Mouse (Mus musculus): ENCODE results near the gene Lgr6. TPM values are rescaled to one million over a fixed set of nuclear protein-coding genes. Genes with fewer than 3 reads are reported as not detected.
A peak's percentile ranks its signal among the peaks of the same experiment; 100 is the strongest.

Lgr6 gene
- polyA plus RNA-seq, 1 experiment from 2014 or later, result 2.3 TPM

- ChIA-PET POLR2A (no interaction called here), CTCF (interaction anchor here (1.2 kb wide), 1 partner anchor 13 kb away, joined by 3 read pairs; no protein-coding TSS in a partner anchor)
- in situ Hi-C loops (cut with MboI; ENCODE audit: low pct_unique_long_range_greater_than_20kb), result no loop called here
- no peaks in the 10 kb centered on the region for H3K27me3 ChIP-seq
- ATAC-seq (no peak), DNase-seq (ENCODE audit: low read depth, low spot score) (no peak)
- TF ChIP-seq CTCF (IDR thresholded peaks at IDR 0.05), result no peak
Measured at GRCm38 (mm10) chr1:135003346-135003745, 101.7 kb downstream of the Lgr6 start.

- ATAC-seq (no peak), DNase-seq (ENCODE audit: low read depth, low spot score) (no peak)
- ChIA-PET POLR2A (no interaction called here), CTCF (interaction anchor here (1.4 kb wide), 1 partner anchor 12 kb away, joined by 3 read pairs; no protein-coding TSS in a partner anchor)
- no peaks in the 10 kb centered on the region for H3K27me3 ChIP-seq
- in situ Hi-C loops (cut with MboI; ENCODE audit: low pct_unique_long_range_greater_than_20kb), result no loop called here
- no peak for TF ChIP-seq CTCF (IDR thresholded peaks at IDR 0.05)
Measured at GRCm38 (mm10) chr1:135000527-135000926, 104.5 kb downstream of the Lgr6 start.

GRCm38 (mm10) chr1:134998231-134998630 is 106.8 kb downstream of the Lgr6 start:
- DNase-seq (ENCODE audit: low read depth, low spot score) (no peak), ATAC-seq (no peak)
- ChIA-PET CTCF (no interaction called here), POLR2A (interaction anchor here (0.5 kb wide), 1 partner anchor 262 kb away, joined by 3 read pairs; no protein-coding TSS in a partner anchor)
- TF ChIP-seq CTCF (IDR thresholded peaks at IDR 0.05), result no peak
- no peaks in the 10 kb centered on the region for H3K27me3 ChIP-seq
- in situ Hi-C loops (cut with MboI; ENCODE audit: low pct_unique_long_range_greater_than_20kb), result no loop called here

GRCm38 (mm10) chr1:134997568-134997967 is 107.5 kb downstream of the Lgr6 start:
- in situ Hi-C loops (cut with MboI; ENCODE audit: low pct_unique_long_range_greater_than_20kb), result no loop called here

GRCm38 (mm10) chr1:134996471-134996870 is 108.6 kb downstream of the Lgr6 start:
- POLR2A ChIA-PET, result no interaction called here
- no peaks in the 10 kb centered on the region for H3K27me3 ChIP-seq
- no peak for DNase-seq (ENCODE audit: low read depth, low spot score)
- CTCF ChIA-PET, result interaction anchor here (1.3 kb wide), 1 partner anchor 54 kb away, joined by 3 read pairs; no protein-coding TSS in a partner anchor
- in situ Hi-C loops (cut with MboI; ENCODE audit: low pct_unique_long_range_greater_than_20kb), result no loop called here
- no peak for ATAC-seq
- TF ChIP-seq CTCF (IDR thresholded peaks at IDR 0.05), result no peak

More at GRCm38 (mm10) chr1:134997568-134997967, 107.5 kb downstream of the Lgr6 start:
- CTCF ChIA-PET, result no interaction called here
- POLR2A ChIA-PET, result no interaction called here
- TF ChIP-seq CTCF (IDR thresholded peaks at IDR 0.05), result no peak
- DNase-seq (ENCODE audit: low read depth, low spot score), result no peak
- ATAC-seq, result no peak
- H3K27me3 ChIP-seq, result no peaks in the 10 kb centered on the region

- ChIA-PET POLR2A (no interaction called here), CTCF (interaction anchor here (1.3 kb wide), 1 partner anchor 54 kb away, joined by 3 read pairs; no protein-coding TSS in a partner anchor)
- in situ Hi-C loops (cut with MboI; ENCODE audit: low pct_unique_long_range_greater_than_20kb), result no loop called here
- no peak for ATAC-seq
- no peak for DNase-seq (ENCODE audit: low read depth, low spot score)
- no peak for TF ChIP-seq CTCF (IDR thresholded peaks at IDR 0.05)
- H3K27me3 ChIP-seq, result no peaks in the 10 kb centered on the region
Measured at GRCm38 (mm10) chr1:134995954-134996353, 109.1 kb downstream of the Lgr6 start.

- ChIA-PET POLR2A (no interaction called here), CTCF (no interaction called here)
- in situ Hi-C loops (cut with MboI; ENCODE audit: low pct_unique_long_range_greater_than_20kb), result no loop called here
- no peak for TF ChIP-seq CTCF (IDR thresholded peaks at IDR 0.05)
- H3K27me3 ChIP-seq, result no peaks in the 10 kb centered on the region
- ATAC-seq (no peak), DNase-seq (ENCODE audit: low read depth, low spot score) (no peak)
Measured at GRCm38 (mm10) chr1:134995437-134995836, 109.6 kb downstream of the Lgr6 start.

GRCm38 (mm10) chr1:134994739-134995138 is 110.3 kb downstream of the Lgr6 start:
- ATAC-seq (no peak), DNase-seq (ENCODE audit: low read depth, low spot score) (no peak)
- ChIA-PET POLR2A (no interaction called here), CTCF (no interaction called here)
- in situ Hi-C loops (cut with MboI; ENCODE audit: low pct_unique_long_range_greater_than_20kb), result no loop called here
- no peaks in the 10 kb centered on the region for H3K27me3 ChIP-seq
- no peak for TF ChIP-seq CTCF (IDR thresholded peaks at IDR 0.05)

- H3K27me3 ChIP-seq, result no peaks in the 10 kb centered on the region
- no peak for TF ChIP-seq CTCF (IDR thresholded peaks at IDR 0.05)
- ChIA-PET CTCF (interaction anchor here (0.7 to 1.6 kb wide), 4 partner anchors 14 to 114 kb away, joined by 3 to 4 read pairs (median 3); partner anchors contain the start of gene Ube2t), POLR2A (interaction anchor here (0.6 kb wide), 1 partner anchor 267 kb away, joined by 3 read pairs; no protein-coding TSS in a partner anchor)
- in situ Hi-C loops (cut with MboI; ENCODE audit: low pct_unique_long_range_greater_than_20kb), result no loop called here
- DNase-seq (ENCODE audit: low read depth, low spot score) (no peak), ATAC-seq (no peak)
Measured at GRCm38 (mm10) chr1:134992046-134992645, 112.9 kb downstream of the Lgr6 start.

GRCm38 (mm10) chr1:134989372-134989771 is 115.7 kb downstream of the Lgr6 start:
- ATAC-seq (no peak), DNase-seq (ENCODE audit: low read depth, low spot score) (no peak)
- ChIA-PET CTCF (interaction anchor here (0.7 to 4.6 kb wide), 23 partner anchors 9 to 165 kb away, joined by 3 to 40 read pairs (median 4); partner anchors contain the start of genes Ptpn7 and Ube2t), POLR2A (interaction anchor here (0.5 kb wide), 1 partner anchor 88 kb away, joined by 3 read pairs; no protein-coding TSS in a partner anchor)
- H3K27me3 ChIP-seq, result no peaks in the 10 kb centered on the region
- in situ Hi-C loops (cut with MboI; ENCODE audit: low pct_unique_long_range_greater_than_20kb), result loop anchor here (5.0 kb wide), 1 partner anchor 118 kb away; the partner anchor contains the start of gene Lgr6
- peak; percentile 96 for TF ChIP-seq CTCF (IDR thresholded peaks at IDR 0.05)

GRCm38 (mm10) chr1:134987962-134988341 is 117.1 kb downstream of the Lgr6 start:
- POLR2A ChIA-PET, result no interaction called here
- DNase-seq (ENCODE audit: low read depth, low spot score), result no peak
- CTCF ChIA-PET, result interaction anchor here (1.9 to 4.6 kb wide), 2 partner anchors 40 to 119 kb away, joined by 6 to 40 read pairs; no protein-coding TSS in a partner anchor
- no peaks in the 10 kb centered on the region for H3K27me3 ChIP-seq
- ATAC-seq, result no peak
- in situ Hi-C loops (cut with MboI; ENCODE audit: low pct_unique_long_range_greater_than_20kb), result loop anchor here (5.0 kb wide), 1 partner anchor 119 kb away; the partner anchor contains the start of gene Lgr6
- no peak for TF ChIP-seq CTCF (IDR thresholded peaks at IDR 0.05)

Data from Patski (cell line).